Mouse (Mus musculus) Patski (cell line): ENCODE measurements at regions not wholly inside any gene's neighbourhood (a gene's known extent, or its start where the extent isn't known, plus 50 kb on each side); places are given as distances from the start of the nearest gene placed in this dataset.

ENCODE experiments used
- ATAC-seq: fragments of 100-300 bp; one replicate; pipeline ENCODE4 v1.8.0; 2021
- CTCF ChIA-PET: fragments of 350-600 bp; sonication (Branson Sonifier 250); formaldehyde crosslinking; loops from one replicate; lab custom pipeline; 2022; ENCODE audit warnings: inconsistent platforms; lab: Charles Lee
- POLR2A ChIA-PET: fragments of 350-600 bp; sonication (Branson Sonifier 250); formaldehyde crosslinking; loops from one replicate; lab custom pipeline; 2022; ENCODE audit warnings: antibody characterized with exemption, inconsistent platforms; lab: Charles Lee
- DNase-seq: peaks from one replicate; pipeline ENCODE4 v3.0.0-alpha.2; 2011; ENCODE audit warnings: low read depth, low spot score
- H3K27me3 ChIP-seq: fragments of 371-371 bp; one replicate; pipeline ENCODE4 v1.5.1; 2021
- CTCF ChIP-seq: fragments of 100-300 bp; IDR thresholded peaks from one replicate; pipeline ENCODE4 v1.5.1; 2021
- in situ Hi-C: fragments of 300-500 bp; cut with MboI; formaldehyde crosslinking; loops from 3 replicates; pipeline ENCODE4 v1.11.1; 2018; ENCODE audit warnings: low pct_unique_long_range_greater_than_20kb, mixed read lengths

GRCm38 (mm10) chrX:77432846-77433810, 77.7 kb upstream of the Tbl1x start:
- ChIA-PET CTCF (no interaction called here), POLR2A (interaction anchor here (0.5 to 0.6 kb wide), 2 partner anchors 66 to 118 kb away, joined by 4 to 5 read pairs; no protein-coding TSS in a partner anchor)
- no peak for TF ChIP-seq CTCF
- ATAC-seq (peak; percentile 92), DNase-seq (peak; percentile 79)
- in situ Hi-C loops: loop anchor here (10.0 kb wide), 1 partner anchor 72 kb away; no protein-coding TSS in a partner anchor
- peaks cover 18% of the 10 kb centered on the region for H3K27me3 ChIP-seq

- H3K27me3 ChIP-seq: peaks cover 15% of the 10 kb centered on the region
- in situ Hi-C loops: loop anchor here (10.0 kb wide), 1 partner anchor 71 kb away; no protein-coding TSS in a partner anchor
- DNase-seq (no peak), ATAC-seq (peak; percentile 32)
- ChIA-PET CTCF (no interaction called here), POLR2A (interaction anchor here (0.5 kb wide), 1 partner anchor 65 kb away, joined by 5 read pairs; no protein-coding TSS in a partner anchor)
- no peak for TF ChIP-seq CTCF
These were observed 77.0 kb upstream of the Tbl1x start for GRCm38 (mm10) chrX:77433811-77434192.

- no peak for ATAC-seq
- POLR2A ChIA-PET: no interaction called here
- no peak for TF ChIP-seq CTCF
- in situ Hi-C loops: no loop called here
- H3K27me3 ChIP-seq: peaks cover 16% of the 10 kb centered on the region
- CTCF ChIA-PET: interaction anchor here (1.8 kb wide), 1 partner anchor 11 kb away, joined by 5 read pairs; no protein-coding TSS in a partner anchor
- no peak for DNase-seq
These were observed 66.8 kb upstream of the Tbl1x start for GRCm38 (mm10) chrX:77443852-77444492.

- in situ Hi-C loops: no loop called here
- DNase-seq (no peak), ATAC-seq (no peak)
- H3K27me3 ChIP-seq: peaks cover 16% of the 10 kb centered on the region
- ChIA-PET POLR2A (no interaction called here), CTCF (interaction anchor here (2.2 kb wide), 1 partner anchor 10 kb away, joined by 5 read pairs; no protein-coding TSS in a partner anchor)
- TF ChIP-seq CTCF: no peak
These were observed 64.1 kb upstream of the Tbl1x start for GRCm38 (mm10) chrX:77446755-77447154.

GRCm38 (mm10) chrX:77451977-77452675, 58.7 kb upstream of the Tbl1x start:
- DNase-seq: no peak
- in situ Hi-C loops: no loop called here
- CTCF ChIA-PET: no interaction called here
- no peak for TF ChIP-seq CTCF
- ATAC-seq: no peak
- POLR2A ChIA-PET: no interaction called here
- H3K27me3 ChIP-seq: peaks cover 9% of the 10 kb centered on the region
